Mouse (Mus musculus) stomach, postnatal 0 days (tissue): Measurements from ENCODE around the gene Nup37.

Source experiments
- CTCF ChIP-seq: IDR thresholded peaks from 2 replicates; pipeline ENCODE4 v1.5.1; 2016; ENCODE audit warnings: antibody characterized with exemption, low read depth, mild to moderate bottlenecking, moderate library complexity
- EP300 ChIP-seq: optimal IDR thresholded peaks from 2 replicates; pipeline ENCODE3; 2016; ENCODE audit warnings: antibody characterized with exemption

DNA sequence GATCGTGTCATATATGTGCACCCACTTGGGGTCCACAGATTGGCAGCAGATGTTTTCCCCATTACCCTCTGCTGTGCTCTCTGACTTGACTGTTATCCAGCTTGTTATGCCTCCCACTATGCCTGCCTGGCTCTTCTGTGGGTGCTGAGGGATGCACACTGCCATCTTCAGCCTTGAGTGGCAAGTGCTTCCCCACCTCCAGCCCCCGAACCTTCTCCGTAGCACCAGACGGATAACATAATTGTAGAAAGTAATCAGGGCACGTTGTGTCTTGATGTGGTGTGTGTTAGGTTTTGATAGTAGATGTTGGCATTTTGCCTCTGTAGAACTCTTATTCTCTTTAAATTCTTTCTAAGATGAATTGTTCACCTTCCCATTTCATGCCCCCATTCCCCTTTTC lies 65.9 kb downstream of the Nup37 start:
- no peak for TF ChIP-seq EP300
- TF ChIP-seq CTCF, result no peak
